Mouse (Mus musculus) cortical plate, adult 2 months (tissue): Measurements from ENCODE around the gene Ephx4.

Source experiments
- CTCF ChIP-seq: fragments of 200-500 bp; IDR thresholded peaks from 2 replicates; pipeline ENCODE4 v1.5.1; 2011; ENCODE audit warnings: mild to moderate bottlenecking, control low read depth, low read length; ENCODE audit not compliant: insufficient read depth; ENCODE audit errors: extremely low read depth
- POLR2A ChIP-seq: fragments of 200-500 bp; IDR thresholded peaks from 2 replicates; pipeline ENCODE4 v1.6.1; 2011; ENCODE audit warnings: mild to moderate bottlenecking, low read length, control low read depth; ENCODE audit not compliant: insufficient read depth; ENCODE audit errors: extremely low read depth

- TF ChIP-seq POLR2A, result peak; percentile 54; the same call in 1 of the 2 replicates
- TF ChIP-seq CTCF, result no peak
Observed at GRCm38 (mm10) chr5:107437464-107438281, 35.1 kb downstream of the Ephx4 start, which contains the start of gene Btbd8.
